Mouse (Mus musculus): ENCODE data around the gene Ankfn1. TPM values are rescaled to one million over a fixed set of nuclear protein-coding genes. Genes with fewer than 3 reads are reported as not detected.

Ankfn1 gene
- polyA plus RNA-seq, 1 experiment: 2.5 TPM

DNA sequence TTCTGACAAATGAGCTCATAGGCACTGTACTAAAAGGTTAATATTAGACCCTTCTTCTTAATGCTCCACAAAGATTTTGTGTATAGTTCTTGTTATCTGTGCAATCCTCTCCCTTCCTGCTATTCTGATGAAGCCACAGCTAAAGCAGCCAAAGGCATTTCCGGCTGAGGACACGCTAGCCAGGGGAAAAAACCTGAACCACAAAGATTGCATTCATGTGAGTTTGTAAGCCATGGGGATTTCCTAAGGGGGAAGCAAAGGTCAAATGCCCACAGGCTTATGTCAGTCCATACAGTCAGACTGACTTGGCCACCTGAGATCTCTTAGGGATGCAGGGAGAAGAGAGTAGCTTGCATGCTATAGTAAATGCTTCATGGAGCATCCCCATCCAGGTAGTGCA, 146.1 kb downstream of the Ankfn1 start:
- Histone ChIP-seq H3K4me1 (ENCODE audit: control insufficient read depth, insufficient read depth, low read length) (no peaks in the 10 kb centered on the region; the same call in 1 of the 2 replicates), H3K4me3 (replicated peaks; ENCODE audit: extremely low read depth, low read depth, low read length) (no peak overlapping the region)
- WGBS: 61% methylated on average over 2 of the region's 2 CpGs
- TF ChIP-seq POLR2A (IDR thresholded peaks at IDR 0.05; ENCODE audit: borderline replicate concordance, extremely low read depth, low read depth, low read length): no peak
- no peak for TF ChIP-seq CTCF (IDR thresholded peaks at IDR 0.05; ENCODE audit: insufficient read depth, low read length)
- no peak for DNase-seq

DNA sequence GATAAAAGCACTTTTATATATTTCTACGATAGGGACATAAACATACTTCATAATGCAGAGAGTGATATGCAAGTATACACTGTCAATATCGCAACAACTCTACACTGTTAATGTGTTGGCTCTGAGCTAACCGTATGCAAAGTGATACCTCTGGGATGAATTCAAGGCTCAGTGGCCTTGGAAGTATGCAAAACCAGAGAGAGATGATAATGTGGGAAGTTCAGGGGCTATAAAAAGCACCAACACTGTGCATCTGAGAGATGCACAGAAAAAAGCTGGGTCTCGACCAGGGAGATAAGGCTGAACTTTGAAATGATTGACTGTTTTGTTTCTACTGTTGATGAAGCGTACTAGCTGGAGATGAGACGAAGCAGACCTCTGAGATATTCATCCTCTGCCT, 148.9 kb downstream of the Ankfn1 start:
- WGBS: 80% methylated on average over 6 of the region's 6 CpGs
- H3K4me3 ChIP-seq (replicated peaks; ENCODE audit: extremely low read depth, low read depth, low read length): no peak overlapping the region
- H3K4me1 ChIP-seq (ENCODE audit: control insufficient read depth, insufficient read depth, low read length): no peaks in the 10 kb centered on the region; the same call in 1 of the 2 replicates
- TF ChIP-seq POLR2A (IDR thresholded peaks at IDR 0.05; ENCODE audit: borderline replicate concordance, extremely low read depth, low read depth, low read length) (no peak), CTCF (IDR thresholded peaks at IDR 0.05; ENCODE audit: insufficient read depth, low read length) (no peak)
- DNase-seq: no peak

DNA sequence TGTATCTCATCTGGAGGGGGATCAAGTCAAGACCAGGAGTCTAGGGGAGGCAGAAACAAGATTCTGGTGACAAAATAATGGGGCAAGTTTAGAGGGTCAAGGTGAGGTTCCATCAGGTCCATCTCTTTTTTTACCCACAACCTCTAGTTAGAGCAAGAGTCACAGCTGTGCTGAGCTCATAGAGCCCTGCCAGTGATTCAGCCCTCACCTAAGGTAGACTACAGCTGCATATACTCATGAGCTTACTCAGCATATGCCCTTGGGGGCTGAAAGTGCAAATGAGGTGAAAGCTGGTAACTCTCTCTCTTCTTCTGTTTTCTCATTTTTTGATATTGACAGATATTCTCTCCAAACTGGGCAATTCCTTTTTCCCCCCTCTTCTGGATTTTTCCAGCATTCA, 150.2 kb downstream of the Ankfn1 start:
- Histone ChIP-seq H3K4me3 (replicated peaks; ENCODE audit: extremely low read depth, low read depth, low read length) (no peak overlapping the region), H3K4me1 (ENCODE audit: control insufficient read depth, insufficient read depth, low read length) (no peaks in the 10 kb centered on the region; the same call in 1 of the 2 replicates)
- TF ChIP-seq POLR2A (IDR thresholded peaks at IDR 0.05; ENCODE audit: borderline replicate concordance, extremely low read depth, low read depth, low read length): no peak
- no peak for TF ChIP-seq CTCF (IDR thresholded peaks at IDR 0.05; ENCODE audit: insufficient read depth, low read length)
- no peak for DNase-seq

DNA sequence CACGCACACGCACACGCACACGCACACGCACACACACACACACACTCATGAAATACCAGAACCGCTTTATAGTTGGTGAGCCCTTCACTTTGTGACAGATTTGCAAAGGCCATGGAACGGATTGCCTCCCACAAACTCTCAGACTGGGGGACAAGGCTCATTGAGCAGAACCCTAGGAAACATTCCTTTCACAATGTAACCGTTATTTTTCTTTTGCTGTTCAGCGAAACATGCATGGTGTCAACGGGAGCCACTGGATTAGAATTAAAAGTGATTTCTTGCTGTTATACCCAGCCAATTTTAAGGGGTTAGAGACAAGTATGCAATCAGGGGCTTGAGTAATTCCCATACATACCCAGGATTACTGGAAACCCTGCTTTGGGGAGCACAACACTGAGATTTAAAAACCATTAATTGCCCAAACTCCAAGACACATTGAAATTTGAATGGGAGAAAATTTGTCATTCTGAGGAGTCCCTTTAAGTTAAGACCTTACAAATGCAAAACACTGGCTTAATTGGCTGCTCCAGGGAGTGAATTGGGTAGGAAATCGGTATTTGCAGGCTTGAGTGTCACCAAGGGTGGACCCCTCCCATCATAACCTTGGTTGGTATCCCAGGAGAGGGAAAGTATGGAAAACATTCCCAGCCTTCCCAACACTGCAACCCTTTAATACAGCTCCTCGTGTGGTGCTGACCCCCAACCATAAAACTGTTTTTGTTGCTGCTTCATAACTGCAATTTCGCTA, 153.6 kb downstream of the Ankfn1 start:
- H3K4me3 ChIP-seq (replicated peaks; ENCODE audit: extremely low read depth, low read depth, low read length): no peak overlapping the region
- TF ChIP-seq POLR2A (IDR thresholded peaks at IDR 0.05; ENCODE audit: borderline replicate concordance, extremely low read depth, low read depth, low read length) (no peak), CTCF (IDR thresholded peaks at IDR 0.05; ENCODE audit: insufficient read depth, low read length) (no peak)
- no peaks in the 10 kb centered on the region for H3K4me1 ChIP-seq (ENCODE audit: control insufficient read depth, insufficient read depth, low read length)
- WGBS: 85% methylated on average over 13 of the region's 13 CpGs
- no peak for DNase-seq

DNA sequence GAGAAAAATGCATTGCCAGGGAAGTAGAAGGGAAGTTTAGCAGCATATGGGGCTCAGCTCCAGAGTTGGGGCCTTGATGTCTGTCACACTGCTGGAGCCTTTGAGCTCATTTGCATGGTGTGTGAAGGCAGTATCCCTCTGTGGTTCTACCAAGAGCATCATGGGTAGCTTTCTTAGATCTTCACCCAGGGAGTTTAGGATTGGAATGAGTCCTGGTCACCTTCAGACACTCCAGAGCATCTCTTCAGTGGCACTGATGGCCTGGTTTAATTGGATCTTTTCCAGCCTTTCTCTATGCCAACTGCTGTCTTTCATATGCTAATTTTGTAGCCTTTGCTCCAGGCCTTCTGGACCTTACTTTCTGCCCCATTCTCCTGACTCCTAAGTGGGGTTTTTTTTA, 157.5 kb downstream of the Ankfn1 start:
- DNase-seq: no peak
- TF ChIP-seq CTCF (IDR thresholded peaks at IDR 0.05; ENCODE audit: insufficient read depth, low read length) (no peak), POLR2A (IDR thresholded peaks at IDR 0.05; ENCODE audit: borderline replicate concordance, extremely low read depth, low read depth, low read length) (no peak)

DNA sequence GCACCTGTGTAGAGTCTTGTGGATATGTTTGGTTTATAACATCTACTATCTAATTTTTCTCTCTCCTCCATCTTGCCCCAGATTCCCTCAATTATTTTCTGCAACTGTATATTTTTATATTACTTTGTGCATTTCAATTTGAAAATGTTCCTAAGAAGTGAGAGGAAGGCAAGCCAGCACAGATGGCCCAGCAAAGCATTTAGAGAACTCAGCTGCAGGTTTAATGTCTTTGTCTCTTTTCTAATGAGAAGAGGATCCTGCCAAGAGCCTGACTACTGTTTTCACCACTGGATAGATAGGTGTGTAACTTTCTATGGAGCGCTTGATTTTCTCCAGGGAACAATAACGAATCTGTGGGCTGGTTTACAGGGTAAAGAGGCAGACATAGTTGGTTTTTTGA, 161.6 kb downstream of the Ankfn1 start:
- no peak for DNase-seq
- 87% methylated on average over 2 of the region's 2 CpGs for whole genome bisulfite sequencing
- H3K4me3 ChIP-seq (replicated peaks; ENCODE audit: extremely low read depth, low read depth, low read length): no peak overlapping the region
- no peak for TF ChIP-seq POLR2A (IDR thresholded peaks at IDR 0.05; ENCODE audit: borderline replicate concordance, extremely low read depth, low read depth, low read length)
- TF ChIP-seq CTCF (IDR thresholded peaks at IDR 0.05; ENCODE audit: insufficient read depth, low read length): no peak
- H3K4me1 ChIP-seq (ENCODE audit: control insufficient read depth, insufficient read depth, low read length): no peaks in the 10 kb centered on the region

More for the DNA sequence above, 157.5 kb downstream of the Ankfn1 start:
- Histone ChIP-seq H3K4me3 (replicated peaks; ENCODE audit: extremely low read depth, low read depth, low read length) (no peak overlapping the region), H3K4me1 (ENCODE audit: control insufficient read depth, insufficient read depth, low read length) (no peaks in the 10 kb centered on the region)

DNA sequence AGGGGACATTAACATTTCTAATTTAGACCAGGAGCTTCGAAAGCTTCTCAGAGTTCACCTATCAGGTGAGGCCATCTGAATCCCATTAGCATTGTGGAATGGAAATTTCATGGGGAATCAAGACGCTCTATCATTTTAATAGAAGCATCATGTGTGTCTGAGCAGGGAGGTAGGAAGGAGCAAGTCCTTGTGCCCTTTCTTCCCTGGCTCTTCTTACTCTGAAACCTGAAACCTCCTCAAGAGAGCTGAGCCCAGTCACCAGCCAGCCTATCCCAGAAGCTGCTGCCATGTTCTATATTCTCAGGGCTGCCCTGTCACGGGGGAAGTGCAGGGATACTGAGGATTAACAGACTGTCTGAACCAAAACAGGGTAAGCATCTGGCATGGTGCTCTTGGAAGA, 165.9 kb downstream of the Ankfn1 start:
- Histone ChIP-seq H3K4me3 (replicated peaks; ENCODE audit: extremely low read depth, low read depth, low read length) (no peak overlapping the region), H3K4me1 (ENCODE audit: control insufficient read depth, insufficient read depth, low read length) (no peaks in the 10 kb centered on the region)
- no peak for TF ChIP-seq POLR2A (IDR thresholded peaks at IDR 0.05; ENCODE audit: borderline replicate concordance, extremely low read depth, low read depth, low read length)
- no peak for TF ChIP-seq CTCF (IDR thresholded peaks at IDR 0.05; ENCODE audit: insufficient read depth, low read length)
- DNase-seq: no peak
- WGBS: 68% methylated on average over 3 of the region's 3 CpGs

DNA sequence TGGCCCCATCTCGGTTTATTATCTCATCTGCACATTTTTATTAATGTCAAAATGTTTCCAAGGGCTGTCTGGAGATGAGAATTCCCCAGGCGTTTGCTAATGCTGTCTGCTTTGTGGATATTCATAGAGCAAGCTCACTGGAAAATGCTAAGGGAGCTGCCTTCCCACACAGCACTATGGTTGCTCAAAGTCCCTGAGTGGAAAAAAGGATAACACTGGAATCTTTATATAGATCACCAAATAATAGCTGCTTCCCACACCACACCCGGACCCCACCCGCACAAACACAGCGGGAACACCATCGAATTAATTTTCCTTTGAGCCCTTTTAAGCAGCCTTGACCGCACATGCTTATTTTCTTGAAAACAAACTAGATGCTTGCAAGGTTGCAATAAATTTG, 169.4 kb downstream of the Ankfn1 start:
- 66% methylated on average over 7 of the region's 7 CpGs for WGBS
- H3K4me3 ChIP-seq (replicated peaks; ENCODE audit: extremely low read depth, low read depth, low read length): no peak overlapping the region
- H3K4me1 ChIP-seq (ENCODE audit: control insufficient read depth, insufficient read depth, low read length): no peaks in the 10 kb centered on the region
- DNase-seq: no peak
- TF ChIP-seq POLR2A (IDR thresholded peaks at IDR 0.05; ENCODE audit: borderline replicate concordance, extremely low read depth, low read depth, low read length) (no peak), CTCF (IDR thresholded peaks at IDR 0.05; ENCODE audit: insufficient read depth, low read length) (no peak)

DNA sequence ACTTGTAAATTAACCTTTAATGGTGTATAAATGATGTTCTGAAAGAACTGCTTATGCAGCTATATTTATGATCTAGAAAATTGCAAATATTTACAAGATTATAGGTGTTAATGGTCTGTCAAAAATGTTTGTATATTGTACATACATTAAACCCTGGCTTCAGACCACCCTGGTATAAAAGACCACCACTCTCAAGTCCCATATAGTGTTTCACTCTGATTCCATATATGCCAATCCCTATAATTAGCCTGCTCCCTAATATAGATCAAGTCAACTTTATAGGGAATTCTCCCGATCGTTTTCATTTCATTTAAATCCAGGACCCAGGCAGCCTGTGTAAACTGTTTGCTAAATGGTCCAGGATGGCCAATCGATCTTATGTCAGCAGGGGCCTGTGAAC, 170.2 kb downstream of the Ankfn1 start:
- 40% methylated on average over 3 of the region's 3 CpGs for WGBS
- Histone ChIP-seq H3K4me3 (replicated peaks; ENCODE audit: extremely low read depth, low read depth, low read length) (no peak overlapping the region), H3K4me1 (ENCODE audit: control insufficient read depth, insufficient read depth, low read length) (no peaks in the 10 kb centered on the region)
- TF ChIP-seq CTCF (IDR thresholded peaks at IDR 0.05; ENCODE audit: insufficient read depth, low read length): no peak
- TF ChIP-seq POLR2A (IDR thresholded peaks at IDR 0.05; ENCODE audit: borderline replicate concordance, extremely low read depth, low read depth, low read length): no peak
- no peak for DNase-seq

DNA sequence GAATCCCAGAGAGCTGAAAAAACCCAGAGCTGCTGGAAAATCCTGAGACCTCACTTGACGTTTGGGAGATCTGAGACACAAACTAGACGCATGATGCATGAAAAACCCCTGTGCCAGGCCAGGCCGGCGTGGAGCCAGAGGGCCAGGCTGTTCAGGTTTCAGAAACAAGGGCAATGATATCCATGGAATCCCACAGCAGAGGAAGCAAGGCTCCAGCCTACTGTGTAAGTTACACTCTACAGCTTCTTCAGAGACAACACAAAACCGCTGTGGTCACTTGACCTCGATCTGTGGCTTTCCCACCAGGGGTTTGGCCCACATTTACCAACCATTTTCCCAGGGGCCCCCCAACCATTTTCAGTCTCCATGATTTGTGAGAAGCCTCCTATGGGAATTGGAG, 171.1 kb downstream of the Ankfn1 start:
- WGBS: 55% methylated on average over 6 of the region's 6 CpGs
- no peak for TF ChIP-seq POLR2A (IDR thresholded peaks at IDR 0.05; ENCODE audit: borderline replicate concordance, extremely low read depth, low read depth, low read length)
- Histone ChIP-seq H3K4me3 (replicated peaks; ENCODE audit: extremely low read depth, low read depth, low read length) (no peak overlapping the region), H3K4me1 (ENCODE audit: control insufficient read depth, insufficient read depth, low read length) (no peaks in the 10 kb centered on the region)
- no peak for DNase-seq
